Mouse (Mus musculus) activated CD4-positive, CD25-positive, alpha-beta regulatory T cell (primary cell): ENCODE data around the gene Ccl3. TPM values are rescaled to one million over a fixed set of nuclear protein-coding genes. Genes with fewer than 3 reads are reported as not detected.

Experiments
- polyA plus RNA-seq, 2 experiments: library from polyadenylated mRNA; unstranded; fragments of 100-300 nt; shearing (Covaris generic); gene quantifications; one replicate each; pipeline ENCODE4 v1.2.1; 2017

Ccl3 gene
- 1 to 10 TPM; 3.3 to 8.3 TPM for polyA plus RNA-seq

GRCm38 (mm10) chr11:83649305-83649841 lies at the start of gene Ccl3:
Gene Ccl3, minus strand, starts transcription at chr11:83649355.

GRCm38 (mm10) chr11:83662204-83662603 lies 13.0 kb upstream of the Ccl3 start, which contains the start of gene Ccl4:
Gene Ccl4, plus strand, starts transcription at chr11:83662584.

GRCm38 (mm10) chr11:83645521-83645920 lies 3.6 kb downstream of the Ccl3 start, which contains the start of gene Rpl9-ps1:
Gene Rpl9-ps1, minus strand, starts transcription at chr11:83645621.

Other genes starting within 250 kb of the Ccl3 start
- under 1 TPM in 1 of 2 experiments, not detected in 1; 0.05 TPM for gene Rasl10b, start 240.2 kb downstream of the Ccl3 start, polyA plus RNA-seq
- gene Gas2l2, start 219.9 kb downstream of the Ccl3 start, polyA plus RNA-seq, result not detected
- 1 to 10 TPM in 1 of 2 experiments, under 1 TPM in 1; 0.32 to 2.9 TPM for gene 1700020L24Rik, start 211.7 kb downstream of the Ccl3 start, polyA plus RNA-seq
- under 1 TPM in 1 of 2 experiments, not detected in 1; 0.25 TPM for gene Mmp28, start 186.3 kb downstream of the Ccl3 start, polyA plus RNA-seq
- 10 to 100 TPM; 13.2 to 14.7 TPM for gene Taf15, start 176.3 kb downstream of the Ccl3 start, polyA plus RNA-seq
- gene Heatr9, start 127.2 kb downstream of the Ccl3 start, polyA plus RNA-seq, result under 1 TPM in 1 of 2 experiments, not detected in 1; 0.19 TPM
- 100 to 1,000 TPM; 223 to 434 TPM for gene Ccl5, start 118.8 kb downstream of the Ccl3 start, polyA plus RNA-seq
- gene Ccl9, start 70.7 kb downstream of the Ccl3 start, polyA plus RNA-seq, result 1 to 10 TPM in 1 of 2 experiments, not detected in 1; 7.7 TPM
- 10 to 100 TPM in 1 of 2 experiments, 1 to 10 TPM in 1; 1.0 to 82.4 TPM for gene Ccl6, start 56.3 kb downstream of the Ccl3 start, polyA plus RNA-seq
- under 1 TPM in 1 of 2 experiments, not detected in 1; 0.42 TPM for gene Rpl9-ps1, start 3.7 kb downstream of the Ccl3 start, polyA plus RNA-seq
- gene Ccl4, start 13.2 kb upstream of the Ccl3 start, polyA plus RNA-seq, result 10 to 100 TPM; 17.3 to 24.7 TPM
- 10 to 100 TPM in 1 of 2 experiments, under 1 TPM in 1; 0.85 to 24.9 TPM for gene Wfdc17, start 54.6 kb upstream of the Ccl3 start, polyA plus RNA-seq
- under 1 TPM in 1 of 2 experiments, not detected in 1; 0.32 TPM for gene Wfdc18, start 59.7 kb upstream of the Ccl3 start, polyA plus RNA-seq
- gene Wfdc21, start 97.6 kb upstream of the Ccl3 start, polyA plus RNA-seq, result not detected
- gene Heatr6, start 104.3 kb upstream of the Ccl3 start, polyA plus RNA-seq, result 10 to 100 TPM; 24.3 to 26.1 TPM
- gene Hnf1b, start 200.7 kb upstream of the Ccl3 start, polyA plus RNA-seq, result not detected